Mouse (Mus musculus): ENCODE measurements around the gene Lrrc59.

DNA sequence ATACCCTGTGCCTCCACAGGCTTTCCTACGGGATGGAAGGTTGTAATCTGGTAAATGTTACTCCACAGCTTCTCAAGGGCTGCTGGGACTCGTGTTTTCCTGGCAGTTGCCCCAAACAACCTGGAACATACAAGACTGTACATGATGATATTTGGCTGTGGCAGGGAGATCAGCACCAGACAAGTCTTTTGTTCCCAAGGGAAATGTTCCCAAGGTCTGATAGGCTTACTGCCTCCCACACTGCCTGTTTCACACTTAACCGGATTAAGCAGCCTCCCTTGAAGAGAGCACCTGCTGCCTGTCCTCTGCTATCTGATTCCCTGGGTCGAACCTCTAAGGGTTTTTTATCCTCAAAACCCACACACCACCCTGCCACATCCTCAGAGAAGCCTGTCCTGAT is 14.1 kb upstream of the Lrrc59 start:
- TF ChIP-seq CTCF (IDR thresholded peaks at IDR 0.05; ENCODE audit: borderline replicate concordance, extremely low read depth, insufficient read depth, insufficient read length) (no peak), POLR2A (IDR thresholded peaks at IDR 0.05; ENCODE audit: borderline replicate concordance, extremely low read depth, insufficient read depth, insufficient read length, poor library complexity, severe bottlenecking) (no peak)

All from brain, embryonic 14.5 days (tissue).